Mouse (Mus musculus) forebrain, embryonic 13.5 days (tissue): Measurements from ENCODE around the gene Zcchc13. TPM values are rescaled to one million over a fixed set of nuclear protein-coding genes. Genes with fewer than 3 reads are reported as not detected.

Experiments used
- ATAC-seq: fragments of 200-750 bp; cut with Nextera tagmentation; 2 replicates; pipeline ENCODE4 v1.8.0; 2017
- H3K27ac ChIP-seq: fragments of 300-500 bp; sonication (generic); 2 replicates; pipeline ENCODE4 v1.5.1; 2015; ENCODE audit warnings: inconsistent platforms, mild to moderate bottlenecking, moderate library complexity
- H3K27me3 ChIP-seq: fragments of 300-500 bp; sonication (generic); 2 replicates; pipeline ENCODE4 v1.6.1; 2015; ENCODE audit warnings: mild to moderate bottlenecking, inconsistent platforms
- H3K36me3 ChIP-seq: fragments of 300-500 bp; sonication (generic); 2 replicates; pipeline ENCODE4 v1.6.1; 2015; ENCODE audit warnings: mild to moderate bottlenecking, inconsistent platforms; ENCODE audit not compliant: poor library complexity, severe bottlenecking
- H3K4me1 ChIP-seq: fragments of 300-500 bp; sonication (generic); 2 replicates; pipeline ENCODE4 v1.6.1; 2015; ENCODE audit warnings: inconsistent platforms
- H3K4me2 ChIP-seq: fragments of 300-500 bp; sonication (generic); 2 replicates; pipeline ENCODE4 v1.6.1; 2015; ENCODE audit warnings: inconsistent platforms, mild to moderate bottlenecking, moderate library complexity
- H3K4me3 ChIP-seq: fragments of 300-500 bp; sonication (generic); 2 replicates; pipeline ENCODE4 v1.5.1; 2015; ENCODE audit warnings: mild to moderate bottlenecking, inconsistent platforms
- H3K9ac ChIP-seq: fragments of 300-500 bp; sonication (generic); 2 replicates; pipeline ENCODE4 v1.6.1; 2015; ENCODE audit warnings: mild to moderate bottlenecking, inconsistent platforms
- H3K9me3 ChIP-seq: fragments of 300-500 bp; sonication (generic); replicated peaks from 2 replicates; pipeline ENCODE4 v1.6.1; 2016; ENCODE audit warnings: inconsistent platforms
- WGBS: fragments of 180-500 bp; shearing (Covaris S2); methylation state at CpG from one replicate; pipeline ENCODE4 v1.1.7; 2015; 5-methylcytosine and 5-hydroxymethylcytosine counted together
- polyA plus RNA-seq: library from polyadenylated mRNA; unstranded; fragments of >200 nt; fragmentation: Nextera tagmentation; extraction: Ambion mirVana; gene quantifications from 2 replicates; pipeline ENCODE4 v1.2.1, GENCODE M21; 2015

The Zcchc13 gene
- polyA plus RNA-seq: not detected in 2 replicates

- Histone ChIP-seq H3K9me3 (no peaks in the 10 kb centered on the region), H3K4me2 (no peak within 1 kb of the TSS), H3K9ac (no peak within 1 kb of the TSS), H3K4me1 (no peaks in the 10 kb centered on the region), H3K36me3 (no peaks in the 10 kb centered on the region), H3K27me3 (peaks cover 15% of the 10 kb centered on the region; the same call in 1 of the 2 replicates), H3K27ac (no peak within 1 kb of the TSS), H3K4me3 (no peak within 1 kb of the TSS)
- no peak for ATAC-seq
- WGBS: 84% methylated on average over 12 of the region's 12 CpGs
These were observed at the start of gene Zcchc13 for GRCm38 (mm10) chrX:103630303-103630702. Gene Zcchc13 (plus strand): TSS chrX:103630586.

GRCm38 (mm10) chrX:103584262-103584661, 46.1 kb upstream of the Zcchc13 start:
- no peak overlapping the region for H3K4me2 ChIP-seq
- 0 out of 2 replicates have a peak, but pooled peaks cover 8% of the 10 kb centered on the region for H3K36me3 ChIP-seq
- H3K27ac ChIP-seq: no peak overlapping the region
- no peak for ATAC-seq
- no peak overlapping the region for H3K4me3 ChIP-seq
- H3K4me1 ChIP-seq: no peaks in the 10 kb centered on the region
- no peaks in the 10 kb centered on the region for H3K27me3 ChIP-seq
- H3K9ac ChIP-seq: no peak overlapping the region
- WGBS: 100% methylated on average over 1 of the region's 1 CpGs
- H3K9me3 ChIP-seq: no peaks in the 10 kb centered on the region

GRCm38 (mm10) chrX:103592056-103592455, 38.3 kb upstream of the Zcchc13 start:
- 91% methylated on average over 6 of the region's 6 CpGs for WGBS
- no peak overlapping the region for H3K4me2 ChIP-seq

GRCm38 (mm10) chrX:103602553-103602952, 27.8 kb upstream of the Zcchc13 start:
- no peaks in the 10 kb centered on the region for H3K4me1 ChIP-seq
- H3K27ac ChIP-seq: no peak overlapping the region
- no peak overlapping the region for H3K4me3 ChIP-seq
- H3K9me3 ChIP-seq: no peaks in the 10 kb centered on the region
- H3K4me2 ChIP-seq: no peak overlapping the region
- no peak overlapping the region for H3K9ac ChIP-seq
- no peaks in the 10 kb centered on the region for H3K27me3 ChIP-seq
- 97% methylated on average over 5 of the region's 5 CpGs for WGBS
- peaks cover 76% of the 10 kb centered on the region for H3K36me3 ChIP-seq
- no peak for ATAC-seq

More at GRCm38 (mm10) chrX:103592056-103592455, 38.3 kb upstream of the Zcchc13 start:
- no peaks in the 10 kb centered on the region for H3K27me3 ChIP-seq
- no peak overlapping the region for H3K4me3 ChIP-seq
- peaks cover 12% of the 10 kb centered on the region; the same call in 1 of the 2 replicates for H3K36me3 ChIP-seq
- no peak for ATAC-seq
- H3K9ac ChIP-seq: no peak overlapping the region
- H3K27ac ChIP-seq: no peak overlapping the region
- H3K9me3 ChIP-seq: no peaks in the 10 kb centered on the region
- no peaks in the 10 kb centered on the region for H3K4me1 ChIP-seq

- H3K4me2 ChIP-seq: no peak overlapping the region
- no peak overlapping the region for H3K9ac ChIP-seq
- WGBS: 91% methylated on average over 5 of the region's 5 CpGs
- no peak for ATAC-seq
- H3K27me3 ChIP-seq: no peaks in the 10 kb centered on the region
- no peaks in the 10 kb centered on the region for H3K4me1 ChIP-seq
- no peak overlapping the region for H3K4me3 ChIP-seq
- H3K27ac ChIP-seq: no peak overlapping the region
- peaks cover 68% of the 10 kb centered on the region for H3K36me3 ChIP-seq
- H3K9me3 ChIP-seq: no peaks in the 10 kb centered on the region
These were observed 26.2 kb upstream of the Zcchc13 start for GRCm38 (mm10) chrX:103604211-103604610.

- 95% methylated on average over 8 of the region's 8 CpGs for WGBS
- Histone ChIP-seq H3K4me1 (no peaks in the 10 kb centered on the region), H3K27me3 (no peaks in the 10 kb centered on the region), H3K9me3 (no peaks in the 10 kb centered on the region), H3K36me3 (peaks cover 61% of the 10 kb centered on the region), H3K27ac (no peak overlapping the region), H3K4me3 (no peak overlapping the region), H3K4me2 (no peak overlapping the region), H3K9ac (no peak overlapping the region)
- ATAC-seq: no peak
These were observed 24.9 kb upstream of the Zcchc13 start for GRCm38 (mm10) chrX:103605473-103605872.

GRCm38 (mm10) chrX:103610401-103610800, 20.0 kb upstream of the Zcchc13 start:
- H3K9ac ChIP-seq: no peak overlapping the region
- WGBS: 94% methylated on average over 5 of the region's 5 CpGs
- H3K4me3 ChIP-seq: no peak overlapping the region
- H3K4me2 ChIP-seq: no peak overlapping the region
- H3K4me1 ChIP-seq: 0 out of 2 replicates have a peak, but pooled peaks cover under 1% of the 10 kb centered on the region
- H3K36me3 ChIP-seq: peaks cover 32% of the 10 kb centered on the region
- H3K27ac ChIP-seq: no peak overlapping the region
- H3K9me3 ChIP-seq: no peaks in the 10 kb centered on the region
- no peak for ATAC-seq
- no peaks in the 10 kb centered on the region for H3K27me3 ChIP-seq

- Histone ChIP-seq H3K4me2 (no peak overlapping the region), H3K4me3 (no peak overlapping the region), H3K27ac (no peak overlapping the region), H3K9ac (no peak overlapping the region), H3K27me3 (no peaks in the 10 kb centered on the region), H3K36me3 (peaks cover 24% of the 10 kb centered on the region), H3K4me1 (peaks cover 7% of the 10 kb centered on the region; the same call in 1 of the 2 replicates), H3K9me3 (no peaks in the 10 kb centered on the region)
- WGBS: 79% methylated on average over 2 of the region's 2 CpGs
- ATAC-seq: no peak
These were observed 18.9 kb upstream of the Zcchc13 start for GRCm38 (mm10) chrX:103611462-103611861.

- no peak for ATAC-seq
- 94% methylated on average over 24 of the region's 24 CpGs for WGBS
- H3K27ac ChIP-seq: no peak overlapping the region
These were observed 15.6 kb upstream of the Zcchc13 start for GRCm38 (mm10) chrX:103614700-103615233.

GRCm38 (mm10) chrX:103615453-103615852, 14.9 kb upstream of the Zcchc13 start:
- peak overlapping the region; percentile 42; the same call in 1 of the 2 replicates for H3K4me3 ChIP-seq
- peaks cover 12% of the 10 kb centered on the region for H3K4me1 ChIP-seq

More at GRCm38 (mm10) chrX:103614700-103615233, 15.6 kb upstream of the Zcchc13 start:
- Histone ChIP-seq H3K9ac (no peak overlapping the region), H3K36me3 (peaks cover 12% of the 10 kb centered on the region; the same call in 1 of the 2 replicates), H3K4me1 (peaks cover 12% of the 10 kb centered on the region), H3K4me3 (no peak overlapping the region), H3K4me2 (no peak overlapping the region), H3K27me3 (no peaks in the 10 kb centered on the region), H3K9me3 (no peaks in the 10 kb centered on the region)

GRCm38 (mm10) chrX:103616162-103616535, 14.2 kb upstream of the Zcchc13 start:
- Histone ChIP-seq H3K9ac (peak overlapping the region; percentile 59), H3K27ac (peak overlapping the region; percentile 54), H3K4me1 (peaks cover 14% of the 10 kb centered on the region), H3K27me3 (no peaks in the 10 kb centered on the region), H3K4me3 (peak overlapping the region; percentile 42), H3K4me2 (peak overlapping the region; percentile 61), H3K36me3 (peaks cover 12% of the 10 kb centered on the region; the same call in 1 of the 2 replicates), H3K9me3 (no peaks in the 10 kb centered on the region)
- WGBS: 42% methylated on average over 19 of the region's 19 CpGs
- peak; percentile 2; the same call in 1 of the 2 replicates for ATAC-seq

More at GRCm38 (mm10) chrX:103615453-103615852, 14.9 kb upstream of the Zcchc13 start:
- Histone ChIP-seq H3K4me2 (peak overlapping the region; percentile 61), H3K36me3 (peaks cover 12% of the 10 kb centered on the region; the same call in 1 of the 2 replicates), H3K9me3 (no peaks in the 10 kb centered on the region), H3K27ac (no peak overlapping the region), H3K9ac (peak overlapping the region; percentile 59; the same call in 1 of the 2 replicates), H3K27me3 (no peaks in the 10 kb centered on the region)
- ATAC-seq: no peak
- 74% methylated on average over 4 of the region's 4 CpGs for WGBS

GRCm38 (mm10) chrX:103616536-103617404, 13.6 kb upstream of the Zcchc13 start:
- Histone ChIP-seq H3K4me2 (peak overlapping the region; percentile 61), H3K36me3 (peaks cover 7% of the 10 kb centered on the region; the same call in 1 of the 2 replicates), H3K27ac (peak overlapping the region; percentile 89), H3K4me3 (peak overlapping the region; percentile 42), H3K27me3 (no peaks in the 10 kb centered on the region), H3K9ac (peak overlapping the region; percentile 59), H3K4me1 (peaks cover 19% of the 10 kb centered on the region), H3K9me3 (no peaks in the 10 kb centered on the region)
- 1% methylated on average over 24 of the region's 50 CpGs for WGBS
- peak; percentile 98 for ATAC-seq
